Mouse (Mus musculus): ENCODE data around the gene Prn. TPM values are rescaled to one million over a fixed set of nuclear protein-coding genes. Genes with fewer than 3 reads are reported as not detected.

Gene Prn
- polyA plus RNA-seq, 1 experiment from 2014 or later, result not detected

DNA sequence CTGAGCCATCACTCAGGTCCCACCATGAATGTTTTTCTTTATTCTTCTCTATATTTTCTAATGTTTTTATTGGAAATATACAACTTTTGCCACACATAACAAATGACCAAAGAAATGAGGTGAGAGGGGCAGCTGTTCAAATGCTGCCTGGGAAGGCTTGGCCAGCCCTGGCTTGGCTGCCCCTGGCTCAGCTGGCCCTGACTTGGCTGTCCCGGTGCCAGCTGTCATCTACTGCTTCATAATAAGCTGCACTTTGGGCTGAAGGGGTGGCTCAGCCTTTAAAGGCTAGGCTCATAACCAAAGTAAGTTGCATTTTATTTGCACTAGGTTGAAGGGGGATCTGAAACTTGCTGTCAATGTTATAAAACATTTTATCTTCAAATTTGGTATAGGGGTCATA is 2.9 kb upstream of the Prn start:
- Histone ChIP-seq H3K27me3 (no peaks in the 10 kb centered on the region), H3K4me3 (no peak overlapping the region), H3K27ac (no peak overlapping the region), H3K36me3 (no peaks in the 10 kb centered on the region), H3K4me2 (no peak overlapping the region), H3K9ac (no peak overlapping the region), H3K9me3 (replicated peaks) (no peaks in the 10 kb centered on the region), H3K4me1 (replicated peaks) (peaks cover 63% of the 10 kb centered on the region)
- ATAC-seq (replicated peaks; ENCODE audit: insufficient number of reproducible peaks, insufficient read depth, low FRiP score, low read depth), result no peak
- 44% methylated on average over 1 of the region's 1 CpGs for WGBS

DNA sequence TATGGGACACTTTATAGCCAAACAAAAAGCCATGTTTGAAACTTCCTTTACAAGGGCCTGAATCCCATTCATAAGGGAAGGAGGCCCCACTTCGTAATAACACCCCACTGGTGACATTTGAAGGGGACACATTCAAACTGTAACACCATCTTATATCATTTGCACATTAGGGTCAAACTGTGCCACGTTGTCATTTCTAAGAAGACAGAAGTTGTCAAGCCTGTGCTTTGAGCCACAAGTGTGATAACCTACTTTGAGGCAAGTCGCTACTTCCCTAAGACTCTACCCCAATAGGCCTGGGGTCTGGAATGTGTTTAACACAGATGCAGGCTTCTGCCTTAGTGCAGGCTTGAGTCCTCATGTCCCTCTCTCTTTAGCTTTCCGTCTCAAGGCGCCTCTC is 2.4 kb upstream of the Prn start:
- Histone ChIP-seq H3K36me3 (no peaks in the 10 kb centered on the region), H3K4me1 (replicated peaks) (peaks cover 60% of the 10 kb centered on the region), H3K4me2 (no peak overlapping the region), H3K4me3 (no peak overlapping the region), H3K9ac (no peak overlapping the region), H3K27ac (no peak overlapping the region), H3K27me3 (no peaks in the 10 kb centered on the region), H3K9me3 (replicated peaks) (no peaks in the 10 kb centered on the region)
- WGBS, result 78% methylated on average over 5 of the region's 5 CpGs
- ATAC-seq (replicated peaks; ENCODE audit: insufficient number of reproducible peaks, insufficient read depth, low FRiP score, low read depth), result no peak

DNA sequence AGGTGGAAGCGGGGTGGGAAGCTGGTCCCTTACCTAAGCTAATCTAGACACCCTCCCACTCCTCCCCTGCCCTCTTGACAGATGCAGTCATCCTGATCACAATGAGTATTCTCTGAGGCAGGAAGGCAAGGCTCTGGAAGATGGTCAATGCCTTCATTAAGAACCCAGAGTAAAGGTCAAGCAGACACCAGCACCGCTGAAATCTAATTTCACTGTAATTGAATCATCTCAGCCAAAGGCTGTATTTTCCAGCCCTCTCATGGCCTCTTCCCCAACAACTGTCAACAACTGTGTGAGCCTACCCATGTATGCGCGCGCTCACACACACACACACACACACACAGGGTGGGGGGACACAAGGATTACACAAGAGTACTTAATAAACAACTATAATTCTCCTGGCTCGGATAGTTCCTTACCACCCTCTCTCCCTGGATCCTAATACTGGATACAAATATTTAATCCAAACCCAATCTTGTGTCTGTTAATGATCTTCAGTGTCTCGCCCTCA is 1.4 kb upstream of the Prn start:
- H3K4me1 ChIP-seq (replicated peaks), result peaks cover 55% of the 10 kb centered on the region
- H3K27ac ChIP-seq, result no peak overlapping the region
- no peak overlapping the region for H3K4me2 ChIP-seq
- no peak for ATAC-seq (replicated peaks; ENCODE audit: insufficient number of reproducible peaks, insufficient read depth, low FRiP score, low read depth)
- no peaks in the 10 kb centered on the region for H3K36me3 ChIP-seq
- H3K27me3 ChIP-seq, result no peaks in the 10 kb centered on the region
- H3K9ac ChIP-seq, result no peak overlapping the region
- 81% methylated on average over 7 of the region's 7 CpGs for WGBS
- H3K9me3 ChIP-seq (replicated peaks), result no peaks in the 10 kb centered on the region
- no peak overlapping the region for H3K4me3 ChIP-seq

DNA sequence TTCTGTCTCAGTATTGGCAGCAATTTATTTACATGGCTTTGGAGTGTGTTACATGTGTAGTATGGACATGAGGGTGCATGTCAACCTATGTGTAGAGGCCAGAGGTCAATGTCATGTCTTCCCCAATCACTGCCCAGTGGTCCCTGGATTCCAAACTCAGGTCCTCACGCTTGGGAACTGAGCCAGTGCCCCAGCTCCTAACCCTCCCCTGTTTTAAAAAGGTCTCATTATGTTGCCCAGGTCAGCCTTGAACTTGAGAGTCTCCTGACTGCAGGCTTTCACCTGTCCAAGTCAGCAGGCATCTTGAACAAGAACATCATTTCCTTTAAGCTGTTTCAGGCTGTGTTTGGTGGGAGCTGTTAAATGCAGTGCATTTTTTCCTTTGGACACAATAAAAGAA is 851 bp upstream of the Prn start:
- Histone ChIP-seq H3K9me3 (replicated peaks) (no peaks in the 10 kb centered on the region), H3K27me3 (no peaks in the 10 kb centered on the region), H3K4me2 (peak overlapping the region; percentile 66), H3K36me3 (0 out of 2 replicates have a peak, but pooled peaks cover 5% of the 10 kb centered on the region), H3K4me1 (replicated peaks) (peaks cover 51% of the 10 kb centered on the region), H3K9ac (no peak overlapping the region), H3K27ac (no peak overlapping the region), H3K4me3 (no peak overlapping the region)
- ATAC-seq (replicated peaks; ENCODE audit: insufficient number of reproducible peaks, insufficient read depth, low FRiP score, low read depth), result no peak
- 93% methylated on average over 1 of the region's 1 CpGs for WGBS

DNA sequence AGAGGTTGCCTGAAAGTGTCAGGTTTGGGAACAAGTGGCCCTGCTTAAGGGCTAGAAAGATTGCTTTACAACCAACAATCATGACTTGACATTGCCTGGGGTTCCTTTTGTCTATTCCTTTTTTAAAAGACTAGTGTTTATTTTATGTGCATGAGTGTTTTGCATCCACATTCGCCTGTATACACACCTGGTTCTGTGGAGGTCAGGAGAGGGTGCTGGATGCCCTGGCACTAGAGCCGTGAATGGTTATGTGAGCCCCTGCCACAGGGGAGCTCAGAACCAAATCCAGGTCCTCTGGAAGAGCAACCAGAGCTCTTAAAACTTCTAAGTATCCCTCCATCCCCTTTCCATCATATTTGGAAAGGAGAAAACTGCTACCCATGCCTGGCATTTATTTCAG is 1.1 kb downstream of the Prn start:
- no peak overlapping the region for H3K27ac ChIP-seq
- no peaks in the 10 kb centered on the region for H3K27me3 ChIP-seq
- no peak for ATAC-seq (replicated peaks; ENCODE audit: insufficient number of reproducible peaks, insufficient read depth, low FRiP score, low read depth)
- H3K4me2 ChIP-seq, result peak overlapping the region; percentile 66
- H3K9ac ChIP-seq, result peak overlapping the region; percentile 70; the same call in 1 of the 2 replicates
- H3K4me3 ChIP-seq, result peak overlapping the region; percentile 62
- no peaks in the 10 kb centered on the region for H3K9me3 ChIP-seq (replicated peaks)
- 68% methylated on average over 2 of the region's 2 CpGs for WGBS
- H3K4me1 ChIP-seq (replicated peaks), result peaks cover 36% of the 10 kb centered on the region
- 0 out of 2 replicates have a peak, but pooled peaks cover 8% of the 10 kb centered on the region for H3K36me3 ChIP-seq

DNA sequence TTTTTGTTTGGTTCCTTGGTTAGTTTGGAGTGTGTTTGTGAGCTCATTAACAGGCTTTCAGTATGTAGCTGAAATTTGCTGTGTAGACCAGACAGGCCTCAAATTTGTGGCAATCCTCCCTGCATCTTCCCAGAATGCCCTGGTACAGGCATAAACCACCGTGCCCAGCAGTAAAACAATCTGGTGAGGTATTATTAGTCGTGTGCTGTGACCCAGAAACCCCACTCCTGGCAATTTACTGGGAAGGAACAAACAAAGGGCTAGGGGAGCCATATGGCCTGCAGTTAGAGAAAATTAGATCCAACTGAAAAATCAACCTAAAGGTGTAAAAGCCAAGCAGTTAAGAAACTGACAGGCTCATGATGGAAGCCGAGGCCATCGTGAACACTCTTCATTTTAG is 1.6 kb downstream of the Prn start:
- Histone ChIP-seq H3K36me3 (0 out of 2 replicates have a peak, but pooled peaks cover 9% of the 10 kb centered on the region), H3K27ac (no peak overlapping the region), H3K27me3 (no peaks in the 10 kb centered on the region), H3K4me3 (peak overlapping the region; percentile 62; the same call in 1 of the 2 replicates), H3K4me2 (peak overlapping the region; percentile 66), H3K9me3 (replicated peaks) (no peaks in the 10 kb centered on the region), H3K4me1 (replicated peaks) (peaks cover 36% of the 10 kb centered on the region), H3K9ac (no peak overlapping the region)
- WGBS, result 53% methylated on average over 4 of the region's 4 CpGs
- no peak for ATAC-seq (replicated peaks; ENCODE audit: insufficient number of reproducible peaks, insufficient read depth, low FRiP score, low read depth)

DNA sequence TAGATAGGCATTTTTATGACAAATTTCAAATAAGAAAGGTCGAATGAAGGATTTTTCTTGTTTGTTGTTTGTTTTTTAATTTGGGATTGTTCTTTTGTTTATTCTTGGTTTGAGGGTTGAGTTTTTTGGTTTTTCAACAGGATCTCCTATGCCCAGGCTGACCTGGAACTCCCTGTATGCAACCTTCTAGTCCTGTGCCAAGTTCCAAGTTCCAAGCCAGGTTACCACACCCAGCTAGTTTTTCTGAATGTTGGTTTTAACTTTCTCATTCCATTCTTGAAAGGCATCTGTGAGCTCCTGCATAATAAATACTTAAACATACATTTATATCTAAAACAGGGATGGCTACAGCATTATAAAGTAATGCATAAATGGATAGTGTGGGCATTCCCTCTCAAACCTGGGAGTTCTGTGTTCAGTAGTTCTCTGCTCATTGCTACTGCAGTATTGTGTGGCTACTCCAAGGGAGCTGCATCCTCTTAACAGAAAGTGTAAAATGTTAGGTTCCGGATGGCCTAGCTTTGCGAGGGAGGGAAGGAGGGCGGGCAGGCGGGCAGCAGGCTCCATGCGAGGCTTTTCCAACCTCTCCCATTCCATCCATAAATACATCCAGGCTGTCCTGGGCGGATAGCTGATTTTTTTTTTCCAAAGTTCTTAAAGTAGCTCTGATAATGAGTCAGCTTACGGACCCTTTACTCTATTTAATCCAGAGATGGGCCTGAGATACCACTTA is 2.9 kb downstream of the Prn start:
- H3K4me2 ChIP-seq, result no peak overlapping the region
- H3K27me3 ChIP-seq, result no peaks in the 10 kb centered on the region
- H3K4me3 ChIP-seq, result no peak overlapping the region
- no peaks in the 10 kb centered on the region for H3K9me3 ChIP-seq (replicated peaks)
- H3K9ac ChIP-seq, result no peak overlapping the region
- ATAC-seq (replicated peaks; ENCODE audit: insufficient number of reproducible peaks, insufficient read depth, low FRiP score, low read depth), result no peak
- no peak overlapping the region for H3K27ac ChIP-seq
- 0 out of 2 replicates have a peak, but pooled peaks cover 9% of the 10 kb centered on the region for H3K36me3 ChIP-seq
- 73% methylated on average over 8 of the region's 8 CpGs for WGBS
- H3K4me1 ChIP-seq (replicated peaks), result peaks cover 30% of the 10 kb centered on the region

DNA sequence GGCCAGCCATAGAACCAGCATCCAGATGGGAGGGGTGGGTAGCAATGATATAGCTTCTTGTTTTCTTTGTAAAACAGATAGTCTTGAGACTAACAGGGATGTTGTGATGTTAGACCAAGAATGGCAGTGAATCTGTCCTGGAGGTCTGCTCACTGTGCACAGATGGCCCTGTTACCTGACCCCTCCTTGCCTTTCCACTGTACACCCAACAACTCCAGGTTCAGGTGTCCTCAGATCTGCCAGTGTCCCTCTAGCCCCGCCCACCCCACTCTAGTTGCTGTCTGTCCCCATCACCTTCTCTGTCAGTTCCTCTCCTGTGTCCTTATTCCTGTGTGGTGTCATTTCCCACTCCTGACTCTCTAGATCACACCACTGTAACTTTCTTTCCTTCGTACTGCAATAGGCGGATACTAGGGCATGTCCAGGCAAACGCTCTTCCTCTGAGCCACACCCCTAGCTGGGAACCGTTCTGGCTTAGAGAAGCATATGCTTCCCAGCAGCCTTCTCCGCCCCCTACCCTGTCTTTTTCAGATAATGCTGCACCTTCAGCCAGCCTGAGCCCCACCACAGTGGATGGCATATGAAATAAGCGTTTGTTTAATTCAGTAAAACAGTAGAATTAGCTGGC is 22.6 kb downstream of the Prn start:
- no peaks in the 10 kb centered on the region for H3K9me3 ChIP-seq (replicated peaks)
- H3K36me3 ChIP-seq, result peaks cover 11% of the 10 kb centered on the region; the same call in 1 of the 2 replicates
- no peak overlapping the region for H3K27ac ChIP-seq
- H3K4me2 ChIP-seq, result no peak overlapping the region
- ATAC-seq (replicated peaks; ENCODE audit: insufficient number of reproducible peaks, insufficient read depth, low FRiP score, low read depth), result no peak
- no peaks in the 10 kb centered on the region for H3K27me3 ChIP-seq
- H3K4me1 ChIP-seq (replicated peaks), result peaks cover 20% of the 10 kb centered on the region
- H3K9ac ChIP-seq, result no peak overlapping the region
- H3K4me3 ChIP-seq, result no peak overlapping the region
- WGBS, result 62% methylated on average over 7 of the region's 7 CpGs

DNA sequence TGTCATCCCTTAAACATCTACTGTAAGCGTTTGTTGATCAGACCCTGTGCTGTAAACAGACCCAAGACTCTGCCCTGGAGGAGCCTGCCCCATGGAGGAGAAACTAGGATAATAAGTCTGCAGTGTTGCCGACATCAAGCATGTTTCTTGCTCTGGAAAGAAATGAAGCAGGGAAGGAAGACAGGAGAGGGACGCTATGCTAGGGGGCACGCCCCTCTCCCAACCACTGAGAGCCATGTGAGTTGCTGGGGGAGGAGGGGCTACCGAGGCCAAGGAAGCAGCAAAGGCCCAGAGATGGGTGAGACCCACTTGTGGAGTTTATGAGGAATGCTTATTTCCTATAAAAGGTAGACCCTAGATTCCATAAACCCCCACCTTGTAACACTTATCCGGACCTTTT is 23.3 kb downstream of the Prn start:
- H3K27me3 ChIP-seq, result no peaks in the 10 kb centered on the region
- 57% methylated on average over 6 of the region's 6 CpGs for WGBS
- no peak for ATAC-seq (replicated peaks; ENCODE audit: insufficient number of reproducible peaks, insufficient read depth, low FRiP score, low read depth)

DNA sequence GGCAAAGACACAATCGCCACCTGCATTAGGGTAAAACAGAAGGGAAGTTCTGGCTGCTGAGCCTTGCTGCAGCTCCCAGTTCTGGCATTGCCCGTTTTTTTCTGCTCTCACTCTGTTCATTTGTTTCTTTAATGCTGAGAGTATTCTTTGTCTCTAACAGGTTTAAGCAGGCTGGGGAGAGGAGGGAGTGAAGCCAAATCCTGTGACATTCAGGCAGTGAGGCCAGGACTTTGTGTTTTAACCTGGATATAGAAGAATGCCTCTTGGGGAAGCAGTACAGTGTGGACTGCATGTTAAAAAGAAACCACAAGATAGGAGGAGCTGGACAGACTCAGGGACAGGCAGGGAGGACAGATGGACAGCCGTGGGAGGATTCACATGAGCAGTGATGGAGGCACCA is 23.8 kb downstream of the Prn start:
- H3K9me3 ChIP-seq (replicated peaks), result no peaks in the 10 kb centered on the region
- WGBS, result 71% methylated on average over 3 of the region's 3 CpGs
- peaks cover 20% of the 10 kb centered on the region for H3K4me1 ChIP-seq (replicated peaks)
- H3K36me3 ChIP-seq, result peaks cover 11% of the 10 kb centered on the region; the same call in 1 of the 2 replicates
- H3K4me3 ChIP-seq, result no peak overlapping the region
- no peaks in the 10 kb centered on the region for H3K27me3 ChIP-seq
- H3K4me2 ChIP-seq, result no peak overlapping the region
- no peak overlapping the region for H3K9ac ChIP-seq
- peak overlapping the region; percentile 22; the same call in 1 of the 2 replicates for H3K27ac ChIP-seq
- ATAC-seq (replicated peaks; ENCODE audit: insufficient number of reproducible peaks, insufficient read depth, low FRiP score, low read depth), result no peak

More for the DNA sequence above, 23.3 kb downstream of the Prn start:
- Histone ChIP-seq H3K9ac (no peak overlapping the region), H3K4me3 (no peak overlapping the region), H3K4me1 (replicated peaks) (peaks cover 20% of the 10 kb centered on the region), H3K9me3 (replicated peaks) (no peaks in the 10 kb centered on the region), H3K36me3 (peaks cover 11% of the 10 kb centered on the region; the same call in 1 of the 2 replicates), H3K4me2 (no peak overlapping the region), H3K27ac (no peak overlapping the region; the same call in 1 of the 2 replicates)

DNA sequence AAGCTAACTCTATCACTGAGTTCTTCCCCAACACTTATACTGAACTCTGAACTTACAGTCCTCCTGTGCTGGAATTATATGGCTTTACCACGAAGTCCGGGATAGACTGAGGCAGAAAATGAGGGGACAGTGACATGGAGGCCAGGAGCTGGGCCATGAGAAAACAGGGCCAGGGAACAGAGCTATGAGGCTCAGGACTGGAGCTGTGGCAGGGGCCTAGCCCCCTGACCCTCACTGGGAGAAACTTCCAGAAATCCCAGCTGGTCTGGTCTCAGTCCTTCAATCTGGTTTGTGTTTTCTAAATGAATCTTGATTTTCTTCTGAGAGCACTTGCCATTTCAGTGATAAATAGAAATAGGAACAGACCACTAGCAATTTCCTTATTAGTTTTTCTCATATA is 24.5 kb downstream of the Prn start:
- 91% methylated on average over 2 of the region's 2 CpGs for WGBS
- ATAC-seq (replicated peaks; ENCODE audit: insufficient number of reproducible peaks, insufficient read depth, low FRiP score, low read depth), result no peak

More for the DNA sequence above, 24.5 kb downstream of the Prn start:
- H3K27me3 ChIP-seq, result no peaks in the 10 kb centered on the region
- no peaks in the 10 kb centered on the region for H3K9me3 ChIP-seq (replicated peaks)
- no peak overlapping the region for H3K4me2 ChIP-seq
- no peak overlapping the region for H3K27ac ChIP-seq
- H3K9ac ChIP-seq, result no peak overlapping the region
- peaks cover 11% of the 10 kb centered on the region; the same call in 1 of the 2 replicates for H3K36me3 ChIP-seq
- H3K4me1 ChIP-seq (replicated peaks), result peaks cover 20% of the 10 kb centered on the region
- H3K4me3 ChIP-seq, result no peak overlapping the region

All from heart, embryonic 15.5 days (tissue).